Mouse (Mus musculus): Measurements from ENCODE around the gene Rbm46. TPM values are rescaled to one million over a fixed set of nuclear protein-coding genes. Genes with fewer than 3 reads are reported as not detected.

The Rbm46 gene
- polyA plus RNA-seq, 1 experiment from 2014 or later: 5.5 TPM

DNA sequence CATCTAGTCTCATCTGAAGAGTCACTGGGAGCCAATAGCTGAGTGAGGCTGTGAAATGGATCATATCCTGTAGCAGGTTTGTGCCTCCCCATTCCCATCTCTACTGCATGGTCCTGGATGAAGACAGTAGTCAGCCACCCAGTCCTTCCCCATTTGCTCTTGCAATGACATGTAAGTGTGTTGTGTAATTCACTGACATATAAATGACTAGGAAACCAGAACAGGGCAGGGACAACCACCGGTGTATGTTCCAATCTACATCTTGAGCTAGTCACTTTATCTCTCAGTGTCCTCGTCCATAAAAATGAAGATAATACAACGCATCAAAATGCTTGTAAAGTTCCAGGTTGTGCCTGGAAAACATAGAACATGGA is 75.8 kb downstream of the Rbm46 start:
- Histone ChIP-seq H3K4me1 (ENCODE audit: control insufficient read depth, insufficient read depth, low read length) (no peaks in the 10 kb centered on the region), H3K27me3 (replicated peaks; ENCODE audit: control insufficient read depth, insufficient read depth, low read length) (no peaks in the 10 kb centered on the region), H3K4me3 (ENCODE audit: low read depth, low read length) (no peak overlapping the region), H3K4me2 (ENCODE audit: low read depth, low read length) (no peak overlapping the region), H3K9ac (ENCODE audit: low read depth, low read length) (no peak overlapping the region), H3K27ac (replicated peaks; ENCODE audit: low read depth, low read length) (no peak overlapping the region), H3K36me3 (ENCODE audit: control insufficient read depth, insufficient read depth, low read length) (no peaks in the 10 kb centered on the region), H3K9me3 (ENCODE audit: control insufficient read depth, low read length) (no peaks in the 10 kb centered on the region)
- DNase-seq (ENCODE audit: low spot score) (no peak), ATAC-seq (ENCODE audit: low read depth) (no peak)
- WGBS: 91% methylated on average over 3 of the region's 3 CpGs

DNA sequence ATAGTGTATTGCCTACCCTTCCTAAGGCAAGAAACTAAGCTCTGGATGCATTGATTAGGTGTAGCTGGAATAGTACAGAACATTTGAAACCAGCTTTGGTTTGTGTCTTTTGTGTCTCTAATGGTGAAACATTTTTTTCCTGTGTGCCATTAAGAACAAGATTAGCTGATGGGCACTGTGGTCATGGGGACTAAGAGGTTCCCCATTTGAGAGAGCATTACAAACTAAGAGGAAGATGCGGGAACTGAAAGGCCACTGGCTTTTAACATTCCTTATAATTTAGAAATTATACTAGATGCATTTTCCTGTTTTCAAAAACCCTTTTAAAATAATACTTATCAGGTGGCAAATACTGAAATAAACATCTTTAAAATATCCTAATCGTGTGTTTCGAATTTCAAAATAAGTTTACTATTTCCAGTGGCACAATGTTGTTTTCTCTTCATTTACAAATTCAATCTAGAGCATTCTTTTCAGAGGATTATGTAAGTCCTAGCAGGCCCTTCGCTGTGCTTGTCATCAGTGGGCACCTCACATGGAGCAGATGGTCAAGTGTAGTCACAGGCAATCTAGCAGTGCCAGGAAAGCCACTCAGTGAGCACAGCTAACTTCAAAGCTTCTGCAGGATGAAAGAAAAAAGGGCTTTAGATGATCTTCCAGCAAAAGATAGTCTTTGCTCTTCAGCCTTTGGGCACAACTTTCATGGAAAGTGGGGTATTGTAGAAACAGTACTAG is 76.4 kb downstream of the Rbm46 start:
- no peaks in the 10 kb centered on the region for H3K4me1 ChIP-seq (ENCODE audit: control insufficient read depth, insufficient read depth, low read length)
- no peaks in the 10 kb centered on the region for H3K36me3 ChIP-seq (ENCODE audit: control insufficient read depth, insufficient read depth, low read length)
- H3K27ac ChIP-seq (replicated peaks; ENCODE audit: low read depth, low read length): no peak overlapping the region
- ATAC-seq (ENCODE audit: low read depth) (no peak), DNase-seq (ENCODE audit: low spot score) (no peak)
- no peak overlapping the region for H3K4me3 ChIP-seq (ENCODE audit: low read depth, low read length)
- H3K9ac ChIP-seq (ENCODE audit: low read depth, low read length): no peak overlapping the region
- no peak overlapping the region for H3K4me2 ChIP-seq (ENCODE audit: low read depth, low read length)
- no peaks in the 10 kb centered on the region for H3K9me3 ChIP-seq (ENCODE audit: control insufficient read depth, low read length)
- H3K27me3 ChIP-seq (replicated peaks; ENCODE audit: control insufficient read depth, insufficient read depth, low read length): no peaks in the 10 kb centered on the region
- 79% methylated on average over 4 of the region's 4 CpGs for whole genome bisulfite sequencing

DNA sequence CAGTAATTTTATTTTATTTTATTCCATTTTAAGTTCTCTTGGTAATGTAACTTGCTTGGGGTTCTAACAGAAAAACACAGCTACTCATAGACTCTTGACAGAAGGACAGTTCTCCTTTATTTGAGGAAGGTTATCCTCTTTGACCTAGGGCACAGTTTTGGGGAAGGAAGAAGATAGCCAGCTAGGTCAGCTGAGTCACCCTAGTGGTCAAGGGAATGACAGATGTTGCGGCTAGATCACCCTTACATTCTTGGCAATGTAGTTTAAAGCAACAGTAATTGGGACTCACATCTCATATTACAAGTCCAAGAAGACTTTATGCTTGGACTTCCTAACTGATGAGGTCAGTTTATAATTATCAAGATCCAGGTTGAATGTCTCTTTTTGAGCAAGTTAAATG is 82.6 kb downstream of the Rbm46 start:
- ATAC-seq (ENCODE audit: low read depth): no peak
- Histone ChIP-seq H3K9ac (ENCODE audit: low read depth, low read length) (no peak overlapping the region), H3K27ac (replicated peaks; ENCODE audit: low read depth, low read length) (no peak overlapping the region), H3K4me2 (ENCODE audit: low read depth, low read length) (no peak overlapping the region), H3K36me3 (ENCODE audit: control insufficient read depth, insufficient read depth, low read length) (no peaks in the 10 kb centered on the region), H3K4me1 (ENCODE audit: control insufficient read depth, insufficient read depth, low read length) (no peaks in the 10 kb centered on the region), H3K27me3 (replicated peaks; ENCODE audit: control insufficient read depth, insufficient read depth, low read length) (no peaks in the 10 kb centered on the region), H3K9me3 (ENCODE audit: control insufficient read depth, low read length) (no peaks in the 10 kb centered on the region), H3K4me3 (ENCODE audit: low read depth, low read length) (no peak overlapping the region)
- 65% methylated on average over 1 of the region's 1 CpGs for WGBS
- no peak for DNase-seq (ENCODE audit: low spot score)

DNA sequence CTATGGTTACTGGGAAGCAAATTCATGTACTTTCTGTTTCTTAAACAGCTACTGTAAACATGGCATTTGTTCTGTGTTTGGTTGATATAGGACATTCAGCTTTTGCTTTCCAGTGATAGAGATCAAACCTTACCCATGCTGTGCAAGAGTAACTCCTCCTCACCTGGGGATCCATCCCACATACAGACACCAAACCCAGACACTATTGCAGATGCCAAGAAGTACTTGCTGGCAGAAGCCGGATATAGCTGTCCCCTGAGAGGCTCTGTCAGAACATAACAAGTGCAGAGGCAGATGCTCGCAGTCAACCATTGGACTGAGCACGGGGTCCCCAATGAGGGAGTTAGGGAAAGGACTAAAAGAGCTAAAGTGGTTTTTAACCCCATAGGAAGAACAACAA is 84.6 kb downstream of the Rbm46 start:
- Histone ChIP-seq H3K4me1 (ENCODE audit: control insufficient read depth, insufficient read depth, low read length) (no peaks in the 10 kb centered on the region), H3K36me3 (ENCODE audit: control insufficient read depth, insufficient read depth, low read length) (no peaks in the 10 kb centered on the region), H3K27ac (replicated peaks; ENCODE audit: low read depth, low read length) (no peak overlapping the region), H3K9ac (ENCODE audit: low read depth, low read length) (no peak overlapping the region), H3K27me3 (replicated peaks; ENCODE audit: control insufficient read depth, insufficient read depth, low read length) (no peaks in the 10 kb centered on the region), H3K4me3 (ENCODE audit: low read depth, low read length) (no peak overlapping the region), H3K4me2 (ENCODE audit: low read depth, low read length) (no peak overlapping the region), H3K9me3 (ENCODE audit: control insufficient read depth, low read length) (no peaks in the 10 kb centered on the region)
- no peak for DNase-seq (ENCODE audit: low spot score)
- no peak for ATAC-seq (ENCODE audit: low read depth)
- WGBS: 83% methylated on average over 3 of the region's 3 CpGs

Other genes with a start within 250 kb of the Rbm46 start
- gene Lrat, start 27.5 kb upstream of the Rbm46 start, polyA plus RNA-seq (2014; fragmentation: Nextera tagmentation; extraction: Ambion mirVana): 0.17 and 0.36 TPM in 2 replicates
- 0.12 and 0.13 TPM in 2 replicates for gene Fgg, start 131.2 kb upstream of the Rbm46 start, polyA plus RNA-seq (2014; fragmentation: Nextera tagmentation; extraction: Ambion mirVana)
- 0.09 TPM in 1 of 2 replicates, not detected in the other for gene Fga, start 149.6 kb upstream of the Rbm46 start, polyA plus RNA-seq (2014; fragmentation: Nextera tagmentation; extraction: Ambion mirVana)
- gene Fgb, start 173.4 kb upstream of the Rbm46 start, polyA plus RNA-seq (2014; fragmentation: Nextera tagmentation; extraction: Ambion mirVana): 0.10 TPM in 1 of 2 replicates, not detected in the other
- 86.1 and 98.0 TPM in 2 replicates for gene Plrg1, start 179.0 kb upstream of the Rbm46 start, polyA plus RNA-seq (2014; fragmentation: Nextera tagmentation; extraction: Ambion mirVana)